Mouse (Mus musculus) common myeloid progenitor, adult 5-6 weeks (primary cell): Measurements from ENCODE around the gene Fndc9. TPM values are rescaled to one million over a fixed set of nuclear protein-coding genes. Genes with fewer than 3 reads are reported as not detected.

Experiments
- ATAC-seq: replicated peaks from 2 replicates; pipeline ENCODE4 v1.8.0; 2016; ENCODE audit warnings: low read depth, mild to moderate bottlenecking, moderate TSS enrichment, inconsistent platforms; ENCODE audit not compliant: poor library complexity, severe bottlenecking
- total RNA-seq: library from RNA; stranded (forward); fragments of 200-1000, 187-1606 nt; gene quantifications from 2 replicates; pipeline ENCODE4 v1.2.3, GENCODE M21; 2017

Gene Fndc9
- total RNA-seq, 1 experiment from 2014 or later: 0.23 TPM

- ATAC-seq: no peak
Observed at GRCm38 (mm10) chr11:46272058-46272681, 36.8 kb downstream of the Fndc9 start.

GRCm38 (mm10) chr11:46273969-46274368 lies 38.6 kb downstream of the Fndc9 start:
- ATAC-seq: no peak

GRCm38 (mm10) chr11:46275302-46275701 lies 40.0 kb downstream of the Fndc9 start:
- ATAC-seq: peak; percentile 82

- ATAC-seq: no peak
Observed at GRCm38 (mm10) chr11:46276168-46276567, 40.8 kb downstream of the Fndc9 start.

- ATAC-seq: peak; percentile 63
Observed at GRCm38 (mm10) chr11:46276778-46277177, 41.4 kb downstream of the Fndc9 start.

GRCm38 (mm10) chr11:46278140-46278539 lies 42.8 kb downstream of the Fndc9 start:
- ATAC-seq: no peak

GRCm38 (mm10) chr11:46278709-46279108 lies 43.4 kb downstream of the Fndc9 start:
- ATAC-seq: no peak

- no peak for ATAC-seq
Observed at GRCm38 (mm10) chr11:46282612-46283011, 47.3 kb downstream of the Fndc9 start.

GRCm38 (mm10) chr11:46283800-46284199 lies 48.5 kb downstream of the Fndc9 start:
- no peak for ATAC-seq

GRCm38 (mm10) chr11:46286803-46287202 lies 51.5 kb downstream of the Fndc9 start:
- peak; percentile 99 for ATAC-seq

- no peak for ATAC-seq
Observed at GRCm38 (mm10) chr11:46288091-46288490, 52.8 kb downstream of the Fndc9 start.

- ATAC-seq: no peak
Observed at GRCm38 (mm10) chr11:46289022-46289421, 53.7 kb downstream of the Fndc9 start.

Other genes starting within 250 kb of the Fndc9 start
- gene Gm12166, start 183.2 kb upstream of the Fndc9 start, total RNA-seq: 10.3 and 24.3 TPM in 2 replicates
- 0.14 TPM in 1 of 2 replicates, not detected in the other for gene Adam19, start 179.5 kb upstream of the Fndc9 start, total RNA-seq
- gene Nipal4, start 69.0 kb upstream of the Fndc9 start, total RNA-seq: not detected in 2 replicates
- 52.5 and 69.0 TPM in 2 replicates for gene Cyfip2, start 77.3 kb downstream of the Fndc9 start, total RNA-seq
- 0.87 and 1.1 TPM in 2 replicates for gene Itk, start 154.0 kb downstream of the Fndc9 start, total RNA-seq
- gene Fam71b, start 161.0 kb downstream of the Fndc9 start, total RNA-seq: not detected in 2 replicates
- gene Med7, start 201.4 kb downstream of the Fndc9 start, total RNA-seq: 38.7 and 45.2 TPM in 2 replicates
- gene Havcr2, start 219.4 kb downstream of the Fndc9 start, total RNA-seq: 1.2 and 4.4 TPM in 2 replicates